Mouse (Mus musculus): ENCODE results near the gene Klhl29. TPM values are rescaled to one million over a fixed set of nuclear protein-coding genes. Genes with fewer than 3 reads are reported as not detected.

Klhl29 gene
- total RNA-seq, 2 experiments from 2014 or later: 39.8 to 51.9 TPM

- intact Hi-C loops (cut with DNase I): no loop called here
- no peak for DNase-seq (ENCODE audit: low spot score in 2 of 2)
These were observed 108.0 kb downstream of the Klhl29 start for GRCm38 (mm10) chr12:5267271-5268187.

DNA sequence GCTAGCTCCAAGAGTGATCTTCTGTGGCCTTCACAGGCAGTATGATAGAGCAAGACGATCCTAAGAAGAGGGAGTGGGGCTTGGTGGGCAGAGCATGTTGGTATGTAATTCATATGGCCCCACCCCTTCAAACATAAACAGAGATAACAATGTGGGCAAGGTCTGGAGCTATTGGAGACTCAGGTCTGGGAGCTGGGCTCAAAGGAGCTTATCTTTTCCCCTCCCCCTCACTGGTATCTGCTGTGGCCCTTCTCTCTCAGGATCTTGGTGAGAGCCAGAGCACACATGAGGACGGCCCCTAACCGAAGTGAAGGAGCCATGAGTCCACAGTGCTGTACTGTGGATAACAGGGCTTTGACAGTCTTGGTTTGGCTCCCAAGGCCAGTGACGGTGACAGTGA, 108.7 kb downstream of the Klhl29 start:
- no peak for DNase-seq (ENCODE audit: low spot score in 2 of 2)
- intact Hi-C loops (cut with DNase I): no loop called here

DNA sequence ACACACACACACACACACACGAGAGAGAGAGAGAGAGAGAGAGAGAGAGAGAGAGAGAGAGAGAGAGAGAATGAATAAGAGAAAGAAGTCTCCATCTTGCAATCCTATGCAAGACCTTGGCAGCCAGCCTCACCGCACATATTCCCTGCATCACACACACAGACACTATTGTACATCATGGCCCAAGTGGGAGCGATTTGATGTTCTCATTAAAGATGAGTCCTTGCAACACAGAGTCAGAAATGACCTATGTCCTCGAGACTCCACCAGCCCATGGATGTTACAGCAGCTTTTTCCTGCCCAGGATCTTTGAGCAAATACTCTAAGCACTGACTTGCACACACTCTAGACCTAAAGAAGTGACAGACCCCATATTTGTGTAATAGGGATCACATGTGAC, 114.0 kb downstream of the Klhl29 start:
- no peak for DNase-seq (ENCODE audit: low spot score in 2 of 2)

DNA sequence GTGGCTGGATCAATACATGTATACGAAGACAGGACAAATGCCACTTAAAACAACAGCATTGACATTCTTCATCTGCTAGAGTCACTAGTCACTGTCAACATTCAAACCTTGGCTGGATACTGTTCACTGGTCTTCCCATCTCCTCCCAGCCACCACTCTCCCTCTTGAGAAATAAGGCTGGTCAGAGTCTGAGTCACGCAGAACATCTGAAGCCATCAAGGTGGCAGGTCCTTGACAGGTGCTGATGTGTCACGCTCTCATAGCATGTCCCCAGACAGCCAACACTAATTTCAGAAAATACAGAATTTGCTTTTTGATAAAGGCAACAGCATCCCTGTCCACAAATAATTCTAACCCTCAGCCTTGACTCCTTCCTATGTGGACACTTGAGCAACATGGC, 116.7 kb downstream of the Klhl29 start:
- intact Hi-C loops (cut with DNase I): no loop called here
- DNase-seq (ENCODE audit: low spot score in 2 of 2): no peak

More for the DNA sequence above, 114.0 kb downstream of the Klhl29 start:
- intact Hi-C loops (cut with DNase I): no loop called here

DNA sequence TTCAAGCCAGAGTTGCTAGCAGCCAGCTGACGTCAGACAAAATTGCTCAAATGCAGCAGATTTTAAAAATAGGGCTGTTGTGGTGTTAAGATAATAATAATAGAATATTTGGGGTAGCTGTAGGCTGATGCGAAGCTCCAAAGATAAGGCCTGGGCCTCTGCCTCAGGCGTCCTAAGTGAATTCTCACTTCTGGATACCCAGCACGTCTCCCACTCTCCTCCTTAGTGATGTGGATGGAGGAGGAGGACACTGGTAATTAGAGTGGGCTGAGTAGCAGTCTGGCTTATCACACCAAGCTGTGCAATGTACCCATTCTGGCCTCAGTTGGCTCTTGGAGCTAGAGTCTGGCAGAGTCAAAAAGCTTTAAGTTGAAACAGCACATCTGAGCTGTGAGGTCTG, 118.3 kb downstream of the Klhl29 start:
- intact Hi-C loops (cut with DNase I): no loop called here
- DNase-seq (ENCODE audit: low spot score in 2 of 2): peak in 1 of 2 experiments; percentile 36

DNA sequence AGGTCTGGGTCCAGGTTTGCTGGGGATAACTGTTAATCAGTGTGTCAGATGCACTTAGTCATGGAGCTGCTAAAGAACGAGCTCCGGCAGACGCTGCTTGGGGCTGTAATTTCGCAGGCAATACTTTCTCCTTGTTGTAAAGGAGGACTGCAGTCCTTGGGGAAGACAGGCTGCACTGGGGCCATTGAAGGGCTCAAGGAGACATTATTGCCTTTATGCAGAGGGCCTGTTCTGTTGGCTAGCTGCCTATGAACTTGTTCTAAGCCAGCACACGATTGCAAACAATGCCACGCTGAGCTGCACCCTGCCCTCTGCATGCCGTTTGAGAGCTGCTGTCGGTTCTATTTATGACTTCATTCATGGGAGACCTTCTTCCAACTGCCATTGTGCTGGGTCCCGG, 120.4 kb downstream of the Klhl29 start:
- DNase-seq (ENCODE audit: low spot score in 2 of 2): no peak
- intact Hi-C loops (cut with DNase I): no loop called here

DNA sequence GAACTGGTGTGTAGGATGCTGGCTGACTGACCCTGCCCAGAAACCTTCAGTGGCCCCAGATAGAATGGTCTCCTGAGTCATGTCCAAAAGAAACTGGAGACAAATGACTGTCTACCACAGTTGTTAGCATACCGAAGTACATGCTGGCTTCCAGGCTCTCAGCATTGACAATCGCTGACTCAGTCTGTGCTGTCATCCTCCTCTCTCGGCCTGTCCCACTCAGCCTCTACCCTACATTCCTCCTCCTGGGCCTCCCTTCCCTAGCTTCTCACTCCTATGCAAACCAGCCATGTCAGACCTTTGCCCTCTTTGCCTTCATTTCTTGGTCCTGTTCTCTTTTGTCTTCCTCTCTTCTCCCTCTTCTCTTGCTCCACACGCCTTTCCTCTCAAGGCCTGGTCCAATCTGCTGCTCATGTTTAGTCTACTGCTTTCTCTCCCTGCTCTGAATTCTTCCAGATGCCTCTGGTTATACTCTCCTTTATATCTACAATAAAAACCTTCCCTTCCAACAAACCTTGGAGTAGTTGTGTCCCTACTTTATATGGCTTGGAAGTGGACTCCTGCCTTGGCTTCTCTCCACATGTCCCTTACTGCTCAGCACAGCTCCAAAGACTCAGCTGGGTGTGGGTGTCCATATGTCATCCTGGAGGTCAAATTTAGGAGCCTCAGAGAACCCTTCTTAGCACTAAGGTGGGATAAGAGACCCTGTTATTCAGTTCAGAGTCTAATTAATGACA, 121.1 kb downstream of the Klhl29 start:
- intact Hi-C loops (cut with DNase I): loop anchor here (5.0 kb wide), 1 partner anchor 42 kb away; no protein-coding TSS in a partner anchor
- no peak for DNase-seq (ENCODE audit: low spot score in 2 of 2)

- intact Hi-C loops (cut with DNase I): loop anchor here (5.0 kb wide), 1 partner anchor 41 kb away; no protein-coding TSS in a partner anchor
- peak in 1 of 2 experiments; percentile 33 for DNase-seq (ENCODE audit: low spot score in 2 of 2)
These were observed 122.0 kb downstream of the Klhl29 start for GRCm38 (mm10) chr12:5253289-5254005.

- intact Hi-C loops (cut with DNase I): loop anchor here (5.0 kb wide), 1 partner anchor 40 kb away; no protein-coding TSS in a partner anchor
These were observed 122.9 kb downstream of the Klhl29 start for GRCm38 (mm10) chr12:5252569-5252968.

GRCm38 (mm10) chr12:5250042-5250441, 125.4 kb downstream of the Klhl29 start:
- DNase-seq (ENCODE audit: low spot score in 2 of 2): no peak
- intact Hi-C loops (cut with DNase I): loop anchor here (5.0 kb wide), 1 partner anchor 38 kb away; no protein-coding TSS in a partner anchor

More at GRCm38 (mm10) chr12:5252569-5252968, 122.9 kb downstream of the Klhl29 start:
- DNase-seq (ENCODE audit: low spot score in 2 of 2): no peak

GRCm38 (mm10) chr12:5249068-5249467, 126.4 kb downstream of the Klhl29 start:
- intact Hi-C loops (cut with DNase I): loop anchor here (10.0 kb wide), 1 partner anchor 126 kb away; the partner anchor contains the start of gene Klhl29
- no peak for DNase-seq (ENCODE audit: low spot score in 2 of 2)

DNA sequence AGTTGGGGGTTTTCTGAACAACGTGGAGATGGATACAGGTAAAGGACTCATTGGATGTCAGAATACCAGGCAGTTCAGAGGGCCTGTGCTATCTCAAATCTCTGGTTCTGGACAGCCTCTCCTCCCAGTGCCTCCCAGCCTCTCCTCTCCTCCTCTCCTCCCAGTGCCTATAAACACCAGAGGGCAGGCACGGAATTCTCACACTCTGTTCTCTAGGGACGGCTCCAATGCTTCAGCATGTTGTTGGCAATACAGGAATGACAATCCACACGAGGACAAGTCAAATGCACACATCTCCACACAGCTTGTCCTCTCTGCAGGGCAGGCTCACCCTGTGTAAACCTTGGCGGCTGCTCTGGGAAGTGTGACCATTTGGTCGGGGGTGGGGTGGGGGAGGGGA, 128.0 kb downstream of the Klhl29 start:
- DNase-seq (ENCODE audit: low spot score in 2 of 2): no peak
- intact Hi-C loops (cut with DNase I): loop anchor here (10.0 kb wide), 1 partner anchor 127 kb away; the partner anchor contains the start of gene Klhl29

DNA sequence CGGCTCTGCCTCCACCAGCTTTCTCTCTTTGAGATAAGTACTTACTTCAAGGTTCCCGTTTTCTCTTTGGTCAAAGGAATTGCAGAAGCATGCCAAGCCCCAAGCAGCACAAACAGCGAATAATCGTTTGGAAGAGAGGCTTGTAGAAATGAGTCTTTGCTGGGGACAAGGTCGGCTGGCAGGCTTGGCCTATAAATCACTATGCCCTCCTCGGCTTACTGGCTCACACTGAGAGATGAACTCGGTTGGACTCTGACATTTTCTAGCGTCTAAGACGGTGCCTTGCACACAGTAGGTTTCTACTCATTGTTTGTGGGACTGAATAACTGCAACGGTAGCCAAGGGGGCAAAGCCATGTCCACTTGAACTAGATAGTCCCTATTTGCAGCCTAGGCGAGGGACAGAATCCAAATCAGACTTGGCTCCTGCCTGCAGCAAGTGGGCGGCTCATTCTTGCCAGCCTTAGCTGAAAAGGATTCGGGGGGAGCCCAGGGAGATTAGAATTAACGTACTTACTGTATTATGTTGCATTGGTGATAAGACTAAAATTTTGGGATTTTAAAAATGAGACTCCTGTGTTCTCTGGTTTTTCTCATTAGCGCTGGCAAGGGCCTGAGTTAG, 128.7 kb downstream of the Klhl29 start:
- intact Hi-C loops (cut with DNase I): loop anchor here (10.0 kb wide), 1 partner anchor 128 kb away; the partner anchor contains the start of gene Klhl29
- DNase-seq (ENCODE audit: low spot score in 2 of 2): peak in 1 of 2 experiments; percentile 48

DNA sequence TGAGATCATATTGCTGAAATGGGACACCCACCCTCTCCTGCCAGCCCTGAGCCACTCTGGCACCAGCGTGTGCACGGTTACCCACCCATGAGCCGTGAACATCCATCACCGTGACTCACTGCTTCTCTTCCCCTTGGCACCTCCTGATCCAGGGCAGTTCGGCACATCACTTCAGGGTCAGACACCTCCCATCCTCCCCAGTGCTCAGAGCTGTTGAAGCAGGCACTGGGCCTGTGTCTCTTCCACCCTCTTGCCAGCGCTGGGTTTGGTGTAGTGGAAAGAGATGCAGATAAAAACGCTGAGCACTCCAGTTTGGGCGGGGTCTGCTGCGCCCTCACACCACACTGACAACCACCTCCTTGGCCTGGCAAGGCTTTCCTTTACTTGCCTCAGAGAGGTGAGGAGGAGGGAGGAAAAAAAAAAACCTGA, 129.3 kb downstream of the Klhl29 start:
- DNase-seq (ENCODE audit: low spot score in 2 of 2): peak in 1 of 2 experiments; percentile 28
- intact Hi-C loops (cut with DNase I): loop anchor here (10.0 kb wide), 1 partner anchor 129 kb away; the partner anchor contains the start of gene Klhl29

DNA sequence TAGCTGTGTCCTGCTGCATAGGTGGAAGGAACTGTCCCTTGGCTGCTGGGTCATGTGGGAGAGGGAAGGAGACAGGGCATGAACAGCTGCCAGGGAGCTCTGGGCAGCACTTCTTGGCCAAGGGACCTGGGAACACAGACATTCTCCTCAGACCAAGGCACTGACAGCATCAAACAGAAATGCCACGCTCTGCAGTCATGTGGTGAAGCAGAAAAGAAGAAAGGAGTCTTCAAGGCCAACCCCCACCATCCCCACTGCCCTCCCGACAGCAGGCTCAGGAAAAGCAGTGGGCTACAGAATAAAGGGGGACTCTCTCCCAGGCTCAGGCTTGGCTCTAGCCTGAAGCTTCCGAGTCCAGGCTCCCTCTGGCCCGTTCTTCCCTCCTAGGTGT, 130.3 kb downstream of the Klhl29 start:
- intact Hi-C loops (cut with DNase I): loop anchor here (10.0 kb wide), 1 partner anchor 130 kb away; the partner anchor contains the start of gene Klhl29
- DNase-seq (ENCODE audit: low spot score in 2 of 2): no peak

GRCm38 (mm10) chr12:5244431-5245206, 130.9 kb downstream of the Klhl29 start:
- DNase-seq (ENCODE audit: low spot score in 2 of 2): no peak
- intact Hi-C loops (cut with DNase I): loop anchor here (10.0 kb wide), 1 partner anchor 130 kb away; the partner anchor contains the start of gene Klhl29

- no peak for DNase-seq (ENCODE audit: low spot score in 2 of 2)
- intact Hi-C loops (cut with DNase I): loop anchor here (10.0 kb wide), 1 partner anchor 131 kb away; the partner anchor contains the start of gene Klhl29
These were observed 131.6 kb downstream of the Klhl29 start for GRCm38 (mm10) chr12:5243867-5244266.

GRCm38 (mm10) chr12:5243449-5243848, 132.0 kb downstream of the Klhl29 start:
- DNase-seq (ENCODE audit: low spot score in 2 of 2): no peak
- intact Hi-C loops (cut with DNase I): loop anchor here (10.0 kb wide), 1 partner anchor 131 kb away; the partner anchor contains the start of gene Klhl29

All from left cerebral cortex, postnatal 36 days (tissue).